Mouse (Mus musculus) skeletal muscle tissue, adult 2 months (tissue): ENCODE data around the gene Vwde.

Experiments used
- DNase-seq: peaks from one replicate; pipeline ENCODE4 v3.0.0-alpha.2; 2012; ENCODE audit warnings: low read depth, low spot score

The Vwde gene

GRCm38 (mm10) chr6:13224596-13225227, at the start of gene Vwde:
Gene Vwde, minus strand, starts transcription at chr6:13224965.
- DNase-seq = no peak

GRCm38 (mm10) chr6:13255341-13255740, 30.6 kb upstream of the Vwde start:
- no peak for DNase-seq

- no peak for DNase-seq
Measured at GRCm38 (mm10) chr6:13248317-13248969, 23.7 kb upstream of the Vwde start.

GRCm38 (mm10) chr6:13206157-13206556, 18.6 kb downstream of the Vwde start:
- DNase-seq = no peak

GRCm38 (mm10) chr6:13197486-13197885, 27.3 kb downstream of the Vwde start:
- DNase-seq = no peak

- DNase-seq = no peak
Measured at GRCm38 (mm10) chr6:13186836-13187235, 37.9 kb downstream of the Vwde start.

GRCm38 (mm10) chr6:13180061-13180460, 44.7 kb downstream of the Vwde start:
- no peak for DNase-seq

- DNase-seq = no peak
Measured at GRCm38 (mm10) chr6:13169459-13170150, 55.2 kb downstream of the Vwde start.

- DNase-seq = no peak
Measured at GRCm38 (mm10) chr6:13166240-13166937, 58.4 kb downstream of the Vwde start.

- DNase-seq = no peak
Measured at GRCm38 (mm10) chr6:13159437-13159836, 65.3 kb downstream of the Vwde start.

GRCm38 (mm10) chr6:13153888-13154697, 70.7 kb downstream of the Vwde start:
- DNase-seq = no peak

GRCm38 (mm10) chr6:13152062-13152640, 72.6 kb downstream of the Vwde start:
- DNase-seq = no peak

- no peak for DNase-seq
Measured at GRCm38 (mm10) chr6:13137255-13137654, 87.5 kb downstream of the Vwde start.

- no peak for DNase-seq
Measured at GRCm38 (mm10) chr6:13108662-13109061, 116.1 kb downstream of the Vwde start.
